In the genomic region with DNA sequence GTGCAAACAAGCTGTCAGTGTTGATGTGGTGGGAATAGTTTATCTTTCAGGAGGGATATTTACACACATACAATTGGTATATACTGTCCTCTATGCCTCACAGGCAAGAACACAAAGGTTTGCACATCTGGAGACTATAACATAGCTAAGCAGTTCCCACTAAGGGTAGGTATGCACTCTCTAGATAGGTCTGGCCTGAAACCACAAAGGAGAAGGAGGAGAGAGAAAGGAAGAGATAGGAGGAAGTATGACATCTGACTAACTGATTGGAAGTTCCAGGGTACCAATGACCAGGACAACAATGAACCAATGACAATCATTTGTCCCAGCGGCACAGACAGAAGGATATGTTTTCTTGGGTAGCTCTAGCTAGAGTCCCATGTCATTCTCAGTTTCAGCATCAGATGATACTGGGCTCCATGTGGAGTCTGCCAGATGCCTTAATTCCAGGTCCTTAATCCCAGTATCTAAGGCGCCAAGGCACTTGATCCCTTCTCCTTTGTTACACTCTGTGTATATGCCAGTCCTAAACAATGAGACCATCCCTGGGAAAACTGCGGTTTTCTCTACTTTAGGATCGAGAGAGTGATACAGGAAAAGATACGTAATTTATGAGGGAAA, we compare ENCODE assay signal across 23 mouse cellular contexts.
"Had no signal": no experiment of that assay in that cellular context is flagged by ENCODE, and none has a peak within 500 bp of the region (broad histone marks: within the 10 kb centered on the region; RNA-seq: fewer than 3 reads in every experiment).

No protein-coding gene starts in this region.

- H3K9me3 ChIP-seq: liver, embryonic 15.5 days; lung, embryonic 15.5 days; midbrain, embryonic 10.5 days; midbrain, embryonic 13.5 days; midbrain, embryonic 15.5 days; neural tube, embryonic 13.5 days; neural tube, embryonic 15.5 days; stomach, embryonic 15.5 days had no signal

- H3K4me3 ChIP-seq: liver, embryonic 15.5 days; lung, embryonic 15.5 days; midbrain, embryonic 10.5 days; midbrain, embryonic 13.5 days; midbrain, embryonic 15.5 days; myocyte; neural tube, embryonic 13.5 days; neural tube, embryonic 15.5 days; stomach, embryonic 15.5 days had no signal

- H3K27me3 ChIP-seq: liver, embryonic 15.5 days; lung, embryonic 15.5 days; midbrain, embryonic 15.5 days; neural tube, embryonic 13.5 days; stomach, embryonic 15.5 days had no signal

- DNase-seq: liver, postnatal 0 days; lung, adult 2 months; lung, postnatal 14 days; lung, postnatal 36 days; right cerebral cortex, adult 18-20 months; right cerebral cortex, postnatal 25 days; right cerebral cortex, postnatal 4 days; spleen, adult 18-20 months; thymus, adult 2 months; thymus, postnatal 25 days; thymus, postnatal 4 days had no signal

- H3K36me3 ChIP-seq: liver, embryonic 15.5 days; lung, embryonic 15.5 days; midbrain, embryonic 10.5 days; midbrain, embryonic 13.5 days; midbrain, embryonic 15.5 days; neural tube, embryonic 13.5 days; neural tube, embryonic 15.5 days; stomach, embryonic 15.5 days had no signal

- H3K9ac ChIP-seq: liver, embryonic 15.5 days; liver, postnatal 0 days; lung, embryonic 15.5 days; midbrain, embryonic 13.5 days; midbrain, embryonic 15.5 days; neural tube, embryonic 13.5 days; neural tube, embryonic 15.5 days; stomach, embryonic 15.5 days had no signal

- H3K4me1 ChIP-seq: liver, embryonic 15.5 days; stomach, embryonic 15.5 days had no signal

- H3K4me2 ChIP-seq: liver, embryonic 15.5 days; lung, embryonic 15.5 days; midbrain, embryonic 13.5 days; midbrain, embryonic 15.5 days; neural tube, embryonic 13.5 days; neural tube, embryonic 15.5 days; stomach, embryonic 15.5 days had no signal

- H3K27ac ChIP-seq: liver, embryonic 15.5 days; lung, embryonic 15.5 days; macrophage; midbrain, embryonic 10.5 days; midbrain, embryonic 13.5 days; midbrain, embryonic 15.5 days; neural tube, embryonic 13.5 days; neural tube, embryonic 15.5 days; stomach, embryonic 15.5 days; stomach, postnatal 0 days had no signal

- ATAC-seq: liver, postnatal 0 days; lung, postnatal 0 days; midbrain, embryonic 13.5 days; midbrain, embryonic 15.5 days had no signal
